Mouse (Mus musculus): ENCODE measurements around the gene Cds2.

- TF ChIP-seq POLR2A (IDR thresholded peaks at IDR 0.05; ENCODE audit: insufficient read depth, low read depth, low read length) (no peak), CTCF (IDR thresholded peaks at IDR 0.05; ENCODE audit: insufficient read depth, low read depth, low read length) (peak; percentile 86)
These were observed 53.3 kb downstream of the Cds2 start for GRCm38 (mm10) chr2:132316041-132316808.

Data from olfactory bulb, adult 2 months (tissue).